Mouse (Mus musculus) left cerebral cortex, postnatal 4 days (tissue): Measurements from ENCODE around the gene Prss36. TPM values are rescaled to one million over a fixed set of nuclear protein-coding genes. Genes with fewer than 3 reads are reported as not detected.
"Not testable (repeated sequence)": the region's sequence is repeated elsewhere in the genome, so short reads cannot be mapped to it uniquely, and the experiment has no call there.

Experiments used
- DNase-seq: peaks from one replicate; pipeline ENCODE4 v3.0.0-alpha.2; 2022
- intact Hi-C: fragments of 180-260 bp; cut with DNase I; formaldehyde crosslinking; loops from one replicate; pipeline ENCODE4 v1.15.1; 2025
- total RNA-seq, 2 experiments: library from RNA; stranded (reverse); gene quantifications; 2 replicates each; pipeline ENCODE4 v1.2.3; 2021

The Prss36 gene
- 10 to 100 TPM; 13.5 to 15.5 TPM for total RNA-seq

DNA sequence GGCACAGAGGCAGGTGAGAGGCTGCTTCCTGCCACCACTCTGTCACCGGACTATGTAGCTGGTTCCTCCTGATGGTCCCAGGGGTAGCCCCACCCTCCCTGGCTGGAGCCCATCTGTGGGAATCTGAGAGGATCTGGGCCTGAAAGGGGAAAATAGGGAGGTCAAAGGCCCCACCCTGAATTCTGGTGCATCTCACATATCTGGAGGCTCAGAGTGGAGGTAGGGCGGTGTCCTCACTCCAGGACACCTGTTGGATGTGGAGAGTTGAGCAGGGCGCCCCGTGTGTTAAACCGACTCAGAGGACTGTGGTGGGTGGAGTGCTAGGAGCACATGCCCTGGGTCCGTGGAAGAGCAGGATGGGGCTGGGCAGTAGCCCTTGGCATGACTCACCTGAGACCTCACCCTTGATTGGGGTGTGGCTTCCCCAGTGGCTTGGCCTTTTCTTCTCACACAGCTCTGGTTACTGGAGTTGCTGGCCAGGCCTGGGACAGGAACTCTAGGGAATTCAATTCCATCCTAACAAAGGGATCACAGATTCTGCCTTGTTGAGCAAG lies at the start of gene Prss36:
Gene Prss36 (minus strand): TSS at position 256 of the 554 bp plus-strand sequence.
- DNase-seq = no peak
- intact Hi-C loops = no loop called here

- no peak for DNase-seq
- intact Hi-C loops = no loop called here
Measured at GRCm38 (mm10) chr7:127993341-127993977, 46.9 kb upstream of the Prss36 start, which contains the start of gene Pycard. Gene Pycard (minus strand): TSS chr7:127993867.

DNA sequence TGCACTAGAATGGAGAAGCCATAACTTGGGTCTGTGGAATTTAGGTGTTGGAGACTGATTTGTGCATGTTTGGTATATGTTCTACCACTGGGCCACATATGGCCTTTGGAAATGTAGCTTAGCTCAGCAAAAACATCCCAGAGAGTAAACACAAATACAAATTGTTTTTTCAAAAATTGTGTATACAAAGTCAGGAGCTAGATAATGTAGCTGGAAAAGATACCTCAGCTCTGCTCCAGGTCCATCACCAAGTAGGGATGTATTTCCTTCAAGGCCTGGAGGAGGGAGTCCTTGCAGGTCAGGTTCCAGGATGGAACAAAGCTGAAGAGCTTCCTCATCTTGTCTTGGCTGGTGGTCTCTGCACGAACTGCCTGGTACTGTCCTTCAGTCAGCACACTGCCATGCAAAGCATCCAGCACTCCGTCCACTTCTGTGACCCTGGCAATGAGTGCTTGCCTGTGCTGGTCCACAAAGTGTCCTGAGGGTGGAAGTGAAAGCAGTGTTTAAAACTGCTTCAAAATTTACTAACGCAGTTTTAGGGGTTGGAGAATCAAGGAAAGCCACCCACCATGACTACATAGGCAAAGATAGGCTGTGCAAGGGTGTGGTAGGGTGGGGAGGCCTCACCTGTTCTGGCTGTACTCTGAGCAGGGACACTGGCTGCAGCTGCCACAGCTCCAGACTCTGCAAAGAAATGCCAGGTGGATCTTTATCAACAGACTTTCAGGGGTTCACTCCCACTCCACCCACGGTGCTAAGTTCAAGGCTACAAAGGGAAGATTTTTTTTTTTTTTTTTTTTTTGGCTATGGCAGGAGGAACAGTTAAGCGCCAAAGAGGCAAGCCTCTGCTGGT lies 46.2 kb upstream of the Prss36 start:
- intact Hi-C loops = no loop called here
- DNase-seq = no peak

DNA sequence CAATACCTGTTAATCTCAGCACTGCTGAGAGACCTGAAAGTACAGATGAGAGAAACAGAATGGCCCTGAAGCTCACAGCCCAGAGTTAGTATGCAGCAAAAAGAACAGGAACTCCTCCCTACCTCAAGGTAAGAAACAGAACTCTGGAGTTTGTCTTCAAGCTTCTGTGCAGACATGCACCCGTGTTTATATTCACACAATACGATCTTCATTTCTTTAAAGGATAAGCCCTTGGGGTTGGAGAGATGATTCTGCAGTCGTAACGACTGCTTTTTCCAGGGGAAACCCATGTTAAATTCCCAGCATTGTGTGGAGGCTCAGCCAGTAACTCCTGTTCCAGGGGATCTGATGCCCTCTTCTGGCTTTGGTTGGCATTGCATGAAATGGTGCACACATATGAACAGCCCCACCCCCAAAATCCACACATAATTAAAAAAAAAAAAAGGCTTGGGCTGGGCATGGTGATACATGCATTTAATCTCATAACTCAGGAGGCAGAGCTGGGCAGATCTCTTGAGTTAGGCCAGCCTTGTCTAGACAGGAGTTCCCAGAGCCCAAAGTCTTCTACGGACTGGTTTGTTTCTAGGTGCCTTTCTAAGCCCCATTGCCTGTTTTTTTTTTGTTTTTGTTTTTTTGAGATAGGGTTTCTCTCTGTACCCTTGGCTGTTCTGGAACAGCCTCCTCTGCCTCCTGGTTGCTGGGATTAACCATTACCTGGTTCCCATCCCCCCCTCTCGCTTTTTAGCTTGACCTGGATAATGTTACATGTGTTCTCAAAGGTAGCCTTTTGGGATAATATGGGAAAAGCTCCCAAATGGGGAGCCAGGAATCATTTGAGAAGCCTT lies 45.3 kb upstream of the Prss36 start:
- intact Hi-C loops = no loop called here
- DNase-seq = peak; percentile 83

- intact Hi-C loops = loop anchor here (5.0 kb wide), 1 partner anchor 218 kb away; the partner anchor contains the start of gene Cox6a2
- DNase-seq = no peak
Measured at GRCm38 (mm10) chr7:127988904-127989303, 42.4 kb upstream of the Prss36 start.

- DNase-seq = no peak
- intact Hi-C loops = no loop called here
Measured at GRCm38 (mm10) chr7:127980606-127981005, 34.1 kb upstream of the Prss36 start.

GRCm38 (mm10) chr7:127978856-127979255 lies 32.3 kb upstream of the Prss36 start:
- DNase-seq = no peak
- intact Hi-C loops = no loop called here

DNA sequence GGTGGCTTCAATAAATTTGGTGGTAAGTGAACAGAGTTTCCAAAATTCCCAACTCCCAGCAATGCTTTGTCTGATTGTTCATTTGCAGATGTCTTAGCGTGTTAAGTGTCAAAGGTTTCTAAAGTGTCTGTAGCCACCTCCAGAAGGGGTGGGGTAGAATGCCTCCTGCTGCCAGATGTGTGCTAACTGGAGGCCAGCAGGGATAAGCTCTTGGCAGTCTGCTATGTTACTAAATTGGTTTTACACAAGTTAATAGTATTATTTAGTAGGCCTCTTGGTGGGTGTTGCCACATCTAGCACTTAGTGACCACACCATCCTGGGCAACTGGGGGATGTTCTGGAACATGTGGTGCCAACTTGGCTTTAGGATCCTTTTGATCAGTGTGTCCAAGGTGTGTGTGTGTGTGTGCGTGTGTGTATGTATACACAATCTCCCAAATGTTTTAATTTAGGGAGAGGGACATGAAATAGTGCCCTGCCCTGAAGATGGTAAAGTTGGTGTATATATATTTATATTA lies 27.9 kb upstream of the Prss36 start:
- no peak for DNase-seq
- intact Hi-C loops = no loop called here

DNA sequence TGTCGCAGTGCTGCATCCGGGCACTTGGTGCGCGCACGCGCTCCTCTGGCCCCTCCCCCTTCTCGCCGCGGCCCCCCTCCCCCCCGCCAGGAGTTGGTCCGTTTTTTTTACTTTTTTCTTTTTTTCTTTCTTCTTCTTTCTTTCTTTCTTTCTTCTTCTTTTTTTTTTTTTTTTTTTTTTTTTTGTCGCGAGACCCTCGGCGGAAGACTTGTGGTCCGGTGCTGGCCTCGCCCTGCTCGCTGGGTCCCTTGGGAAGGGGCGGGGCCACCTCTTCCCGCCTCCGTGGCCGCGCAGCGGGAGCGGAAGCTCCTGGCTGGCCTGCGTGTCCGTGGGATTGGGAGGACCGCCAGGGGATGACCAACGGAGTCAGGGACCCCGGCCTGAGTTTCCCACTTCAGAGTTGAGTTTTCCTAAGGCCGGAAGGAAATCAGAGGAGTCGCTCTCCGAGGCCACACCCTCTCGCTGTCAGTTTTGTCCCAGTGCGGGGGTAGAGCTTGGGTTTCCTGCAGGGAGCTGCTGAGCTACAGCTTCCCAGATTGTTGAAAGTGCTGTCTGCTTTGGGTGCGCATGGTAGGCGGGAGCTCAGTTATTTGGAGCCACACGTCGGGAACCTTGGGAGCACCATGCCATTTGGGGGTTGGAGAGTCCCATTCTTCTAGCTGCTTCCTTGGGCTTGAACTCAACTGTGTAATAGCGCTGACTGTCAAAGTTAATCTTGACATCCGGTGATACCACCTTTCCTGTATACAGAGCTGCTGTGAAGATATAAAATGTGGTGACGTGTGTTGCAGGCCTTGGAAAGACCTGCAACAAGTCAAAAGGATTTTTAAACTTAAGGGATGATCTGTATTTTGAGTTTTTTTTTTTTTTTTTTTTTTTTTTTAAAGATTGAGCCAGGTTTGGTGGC lies 21.6 kb upstream of the Prss36 start:
- intact Hi-C loops = no loop called here
- peak; percentile 80 for DNase-seq

- intact Hi-C loops = no loop called here
- peak; percentile 95 for DNase-seq
Measured at GRCm38 (mm10) chr7:127967004-127967921, 20.7 kb upstream of the Prss36 start, which contains the start of gene Fus. Gene Fus (plus strand): TSS chr7:127967457.

GRCm38 (mm10) chr7:127966371-127966918 lies 19.9 kb upstream of the Prss36 start:
- DNase-seq = no peak
- intact Hi-C loops = no loop called here

GRCm38 (mm10) chr7:127959364-127959763 lies 12.8 kb upstream of the Prss36 start:
- DNase-seq = no peak
- intact Hi-C loops = no loop called here

- intact Hi-C loops = no loop called here
- no peak for DNase-seq
Measured at GRCm38 (mm10) chr7:127952864-127953581, 6.5 kb upstream of the Prss36 start.

DNA sequence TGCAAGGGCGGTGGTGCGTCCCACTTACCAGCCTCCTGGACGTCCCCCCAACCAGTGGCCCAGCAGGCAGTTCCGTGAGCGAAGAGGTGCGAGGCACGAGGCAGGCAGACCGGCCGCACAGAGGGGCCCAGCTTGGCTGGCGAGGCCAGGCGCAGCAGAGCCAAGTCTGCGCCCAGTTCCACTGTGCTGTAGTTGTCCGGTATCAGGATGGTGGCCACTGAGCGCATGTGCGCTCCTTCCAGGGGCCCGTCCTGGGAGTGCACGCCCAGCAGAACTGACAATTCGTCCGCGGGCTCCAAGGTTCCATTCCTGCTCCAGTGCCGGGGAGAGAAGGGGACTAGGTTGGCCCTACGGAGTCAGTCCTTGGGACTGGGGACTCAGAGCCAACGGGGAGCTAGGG lies 1.9 kb downstream of the Prss36 start:
- DNase-seq = no peak
- intact Hi-C loops = no loop called here

DNA sequence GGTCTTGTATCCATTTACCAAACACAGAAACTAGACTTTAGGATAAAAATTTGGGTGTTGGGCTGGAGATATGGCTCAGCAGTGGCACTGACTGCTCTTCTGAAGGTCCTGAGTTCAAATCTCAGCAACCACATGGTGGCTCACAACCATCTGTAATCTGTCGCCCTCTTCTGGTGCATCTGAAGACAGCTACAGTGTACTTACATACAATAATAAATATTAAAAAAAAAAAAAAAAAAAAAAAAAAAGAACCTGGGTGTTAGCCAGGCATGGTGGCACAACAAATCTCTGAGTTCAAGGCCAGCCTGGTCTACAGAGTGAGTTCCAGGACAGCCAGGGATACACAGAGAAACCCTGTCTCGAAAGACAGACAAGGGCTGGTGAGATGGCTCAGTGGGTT lies 4.4 kb downstream of the Prss36 start:
- DNase-seq, intact Hi-C loops: not testable (repeated sequence)

DNA sequence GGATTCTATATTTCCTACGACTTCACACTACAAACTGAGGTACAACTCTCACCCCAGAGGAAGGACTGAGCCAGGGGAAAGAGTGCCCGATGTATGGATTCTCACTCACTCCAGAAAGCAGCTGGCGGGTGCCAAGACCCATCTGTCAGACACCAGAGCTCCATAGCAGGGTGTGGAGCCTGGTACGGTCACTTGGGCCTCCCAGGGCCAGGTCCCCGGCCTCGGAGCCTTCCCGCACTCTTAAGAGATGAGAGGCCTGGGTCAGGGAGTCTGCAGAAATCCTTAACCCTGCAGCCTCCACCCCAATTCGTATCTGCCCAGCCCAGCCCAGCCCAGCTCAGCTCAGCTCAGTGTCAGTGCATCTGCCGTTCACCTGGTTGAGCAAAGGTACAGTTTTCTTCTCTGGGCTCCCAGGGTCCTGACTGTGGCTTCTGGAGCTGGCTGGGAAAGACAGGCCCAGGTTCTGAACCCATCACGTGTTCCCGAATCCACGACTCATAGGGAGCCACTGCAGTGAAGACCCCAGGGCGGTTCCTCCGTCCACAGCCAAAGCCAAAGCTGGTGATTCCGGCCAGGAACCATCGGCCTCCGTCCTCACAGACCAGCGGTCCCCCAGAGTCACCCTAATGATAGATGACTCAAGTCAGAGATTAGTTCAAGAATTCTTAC lies 10.2 kb downstream of the Prss36 start:
- no peak for DNase-seq
- intact Hi-C loops = no loop called here

DNA sequence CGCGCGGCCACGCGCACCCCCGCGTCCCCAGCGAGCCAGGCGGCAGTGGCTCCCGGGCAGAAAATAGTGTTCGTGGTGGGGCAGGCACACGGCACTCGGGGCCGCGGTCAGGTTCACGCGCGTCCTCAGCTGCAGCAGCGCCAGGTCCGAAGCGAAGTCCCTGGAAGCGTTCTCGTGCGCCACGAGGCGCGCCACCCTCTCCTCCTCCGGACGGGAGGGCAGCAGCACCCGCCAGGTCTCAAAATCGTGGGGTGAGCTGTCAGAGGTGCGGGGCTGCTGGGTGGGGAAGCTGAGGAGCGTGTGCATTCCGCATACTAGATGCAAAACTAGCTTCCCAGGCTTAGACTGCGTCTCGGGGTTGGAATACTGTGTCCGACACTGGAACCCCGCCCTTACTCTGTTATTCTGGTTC lies 10.8 kb downstream of the Prss36 start:
- no peak for DNase-seq
- intact Hi-C loops = no loop called here
